Mouse (Mus musculus) midbrain, embryonic 13.5 days (tissue): Measurements from ENCODE around the gene Mllt1. TPM values are rescaled to one million over a fixed set of nuclear protein-coding genes. Genes with fewer than 3 reads are reported as not detected.
A peak's percentile ranks its signal among the peaks of the same experiment; 100 is the strongest.

Source experiments
- ATAC-seq: fragments of 200-750 bp; cut with Nextera tagmentation; 2 replicates; pipeline ENCODE4 v1.8.0; 2017; ENCODE audit warnings: mild to moderate bottlenecking, moderate TSS enrichment, moderate library complexity
- H3K27ac ChIP-seq: fragments of 300-500 bp; sonication (generic); 2 replicates; pipeline ENCODE4 v1.5.1; 2015; ENCODE audit warnings: inconsistent platforms, mild to moderate bottlenecking, moderate library complexity
- H3K27me3 ChIP-seq: fragments of 300-500 bp; sonication (generic); 2 replicates; pipeline ENCODE4 v1.6.1; 2015; ENCODE audit warnings: mild to moderate bottlenecking, inconsistent platforms
- H3K36me3 ChIP-seq: fragments of 300-500 bp; sonication (generic); 2 replicates; pipeline ENCODE4 v1.6.1; 2015; ENCODE audit warnings: mild to moderate bottlenecking, inconsistent platforms
- H3K4me1 ChIP-seq: fragments of 300-500 bp; sonication (generic); replicated peaks from 2 replicates; pipeline ENCODE4 v1.6.1; 2015; ENCODE audit warnings: inconsistent platforms
- H3K4me2 ChIP-seq: fragments of 300-500 bp; sonication (generic); replicated peaks from 2 replicates; pipeline ENCODE4 v1.6.1; 2015; ENCODE audit warnings: moderate library complexity, mild to moderate bottlenecking, inconsistent platforms
- H3K4me3 ChIP-seq: fragments of 300-500 bp; sonication (generic); replicated peaks from 2 replicates; pipeline ENCODE4 v1.5.1; 2015; ENCODE audit warnings: mild to moderate bottlenecking, inconsistent platforms
- H3K9ac ChIP-seq: fragments of 300-500 bp; sonication (generic); replicated peaks from 2 replicates; pipeline ENCODE4 v1.6.1; 2015; ENCODE audit warnings: mild to moderate bottlenecking, inconsistent platforms
- H3K9me3 ChIP-seq: fragments of 300-500 bp; sonication (generic); 2 replicates; pipeline ENCODE4 v1.6.1; 2016; ENCODE audit warnings: mild to moderate bottlenecking, inconsistent platforms
- WGBS: fragments of 180-500 bp; shearing (Covaris S2); methylation state at CpG from one replicate; pipeline ENCODE4 v1.1.7; 2015; 5-methylcytosine and 5-hydroxymethylcytosine counted together
- polyA plus RNA-seq: library from polyadenylated mRNA; unstranded; fragments of >200 nt; fragmentation: Nextera tagmentation; extraction: Ambion mirVana; gene quantifications from 2 replicates; pipeline ENCODE4 v1.2.1, GENCODE M21; 2015

Gene Mllt1
- polyA plus RNA-seq, 1 experiment from 2014 or later, result 90.0 TPM

- WGBS, result 79% methylated on average over 7 of the region's 7 CpGs
- H3K27me3 ChIP-seq, result no peaks in the 10 kb centered on the region
- ATAC-seq, result peak; percentile 73
- H3K36me3 ChIP-seq, result peaks cover 100% of the 10 kb centered on the region
- no peak overlapping the region for H3K4me3 ChIP-seq
- no peaks in the 10 kb centered on the region for H3K9me3 ChIP-seq
- peaks cover 25% of the 10 kb centered on the region for H3K4me1 ChIP-seq
- peak overlapping the region; percentile 10; the same call in 1 of the 2 replicates for H3K9ac ChIP-seq
- no peak overlapping the region for H3K4me2 ChIP-seq
- peak overlapping the region; percentile 79 for H3K27ac ChIP-seq
Observed at GRCm38 (mm10) chr17:56897630-56898195, 37.5 kb downstream of the Mllt1 start.

- 0 out of 2 replicates have a peak, but pooled peaks cover 1% of the 10 kb centered on the region for H3K9me3 ChIP-seq
- H3K4me2 ChIP-seq, result 0 out of 2 replicates have a peak overlapping the region, but pooled peaks have one; percentile 1
- H3K27me3 ChIP-seq, result no peaks in the 10 kb centered on the region
- peaks cover 25% of the 10 kb centered on the region for H3K4me1 ChIP-seq
- H3K36me3 ChIP-seq, result peaks cover 100% of the 10 kb centered on the region
- H3K27ac ChIP-seq, result peak overlapping the region; percentile 79
- WGBS, result 52% methylated on average over 6 of the region's 6 CpGs
- ATAC-seq, result peak; percentile 63
- H3K4me3 ChIP-seq, result no peak overlapping the region
- peak overlapping the region; percentile 10; the same call in 1 of the 2 replicates for H3K9ac ChIP-seq
Observed at GRCm38 (mm10) chr17:56896513-56897129, 38.6 kb downstream of the Mllt1 start.

- Histone ChIP-seq H3K9ac (no peak overlapping the region), H3K4me1 (peaks cover 25% of the 10 kb centered on the region), H3K4me2 (no peak overlapping the region), H3K27ac (no peak overlapping the region), H3K9me3 (peaks cover 5% of the 10 kb centered on the region; the same call in 1 of the 2 replicates), H3K4me3 (no peak overlapping the region), H3K27me3 (no peaks in the 10 kb centered on the region), H3K36me3 (peaks cover 97% of the 10 kb centered on the region)
- no peak for ATAC-seq
- 95% methylated on average over 9 of the region's 9 CpGs for WGBS
Observed at GRCm38 (mm10) chr17:56895368-56895918, 39.8 kb downstream of the Mllt1 start.

- Histone ChIP-seq H3K36me3 (peaks cover 66% of the 10 kb centered on the region), H3K9ac (no peak overlapping the region), H3K9me3 (peaks cover 5% of the 10 kb centered on the region; the same call in 1 of the 2 replicates), H3K27me3 (no peaks in the 10 kb centered on the region), H3K4me1 (no peaks in the 10 kb centered on the region), H3K4me2 (no peak overlapping the region), H3K4me3 (no peak overlapping the region), H3K27ac (no peak overlapping the region)
- 97% methylated on average over 2 of the region's 2 CpGs for WGBS
- ATAC-seq, result no peak
Observed at GRCm38 (mm10) chr17:56890018-56890417, 45.2 kb downstream of the Mllt1 start.

GRCm38 (mm10) chr17:56888050-56888449, 47.2 kb downstream of the Mllt1 start:
- 0 out of 2 replicates have a peak, but pooled peaks cover 3% of the 10 kb centered on the region for H3K4me1 ChIP-seq
- ATAC-seq, result no peak
- H3K9me3 ChIP-seq, result peaks cover 5% of the 10 kb centered on the region; the same call in 1 of the 2 replicates
- H3K4me2 ChIP-seq, result no peak overlapping the region
- no peak overlapping the region for H3K27ac ChIP-seq
- 92% methylated on average over 2 of the region's 3 CpGs for WGBS
- no peak overlapping the region for H3K9ac ChIP-seq
- no peak overlapping the region for H3K4me3 ChIP-seq
- H3K36me3 ChIP-seq, result peaks cover 47% of the 10 kb centered on the region
- H3K27me3 ChIP-seq, result no peaks in the 10 kb centered on the region

- no peak overlapping the region for H3K4me2 ChIP-seq
- no peaks in the 10 kb centered on the region for H3K9me3 ChIP-seq
- ATAC-seq, result no peak
- no peak overlapping the region for H3K9ac ChIP-seq
- no peak overlapping the region for H3K27ac ChIP-seq
- H3K36me3 ChIP-seq, result peaks cover 18% of the 10 kb centered on the region
- WGBS, result 94% methylated on average over 17 of the region's 17 CpGs
- H3K27me3 ChIP-seq, result no peaks in the 10 kb centered on the region
- H3K4me1 ChIP-seq, result 0 out of 2 replicates have a peak, but pooled peaks cover 3% of the 10 kb centered on the region
- no peak overlapping the region for H3K4me3 ChIP-seq
Observed at GRCm38 (mm10) chr17:56884809-56885208, 50.4 kb downstream of the Mllt1 start.

GRCm38 (mm10) chr17:56884331-56884730, 50.9 kb downstream of the Mllt1 start:
- no peak overlapping the region for H3K27ac ChIP-seq
- H3K9me3 ChIP-seq, result no peaks in the 10 kb centered on the region
- 79% methylated on average over 5 of the region's 5 CpGs for WGBS
- H3K36me3 ChIP-seq, result peaks cover 13% of the 10 kb centered on the region
- no peak for ATAC-seq
- H3K9ac ChIP-seq, result no peak overlapping the region
- H3K4me3 ChIP-seq, result no peak overlapping the region
- no peaks in the 10 kb centered on the region for H3K27me3 ChIP-seq
- H3K4me2 ChIP-seq, result no peak overlapping the region
- H3K4me1 ChIP-seq, result 0 out of 2 replicates have a peak, but pooled peaks cover 3% of the 10 kb centered on the region

GRCm38 (mm10) chr17:56883612-56884011, 51.6 kb downstream of the Mllt1 start:
- no peak overlapping the region for H3K4me3 ChIP-seq
- H3K27me3 ChIP-seq, result no peaks in the 10 kb centered on the region
- 0 out of 2 replicates have a peak, but pooled peaks cover 3% of the 10 kb centered on the region for H3K4me1 ChIP-seq
- H3K36me3 ChIP-seq, result peaks cover 6% of the 10 kb centered on the region
- no peaks in the 10 kb centered on the region for H3K9me3 ChIP-seq
- ATAC-seq, result 0 out of 2 replicates have a peak, but pooled peaks have one; percentile 24
- WGBS, result 54% methylated on average over 17 of the region's 17 CpGs
- H3K27ac ChIP-seq, result no peak overlapping the region
- 0 out of 2 replicates have a peak overlapping the region, but pooled peaks have one; percentile 3 for H3K4me2 ChIP-seq
- H3K9ac ChIP-seq, result no peak overlapping the region

- Histone ChIP-seq H3K4me1 (no peaks in the 10 kb centered on the region), H3K4me3 (no peak overlapping the region), H3K36me3 (no peaks in the 10 kb centered on the region), H3K27ac (no peak overlapping the region), H3K27me3 (no peaks in the 10 kb centered on the region), H3K4me2 (no peak overlapping the region), H3K9ac (no peak overlapping the region), H3K9me3 (no peaks in the 10 kb centered on the region)
- 90% methylated on average over 19 of the region's 19 CpGs for WGBS
- no peak for ATAC-seq
Observed at GRCm38 (mm10) chr17:56877426-56877825, 57.8 kb downstream of the Mllt1 start.

GRCm38 (mm10) chr17:56876981-56877380, 58.2 kb downstream of the Mllt1 start:
- H3K9me3 ChIP-seq, result no peaks in the 10 kb centered on the region
- no peaks in the 10 kb centered on the region for H3K27me3 ChIP-seq
- H3K4me1 ChIP-seq, result no peaks in the 10 kb centered on the region
- no peak overlapping the region for H3K4me3 ChIP-seq
- 78% methylated on average over 8 of the region's 8 CpGs for whole genome bisulfite sequencing
- H3K9ac ChIP-seq, result no peak overlapping the region
- H3K4me2 ChIP-seq, result no peak overlapping the region
- no peak overlapping the region for H3K27ac ChIP-seq
- no peaks in the 10 kb centered on the region for H3K36me3 ChIP-seq
- no peak for ATAC-seq

- 94% methylated on average over 3 of the region's 3 CpGs for WGBS
- no peak overlapping the region for H3K4me3 ChIP-seq
Observed at GRCm38 (mm10) chr17:56876465-56876864, 58.8 kb downstream of the Mllt1 start.

GRCm38 (mm10) chr17:56874936-56875651, 60.1 kb downstream of the Mllt1 start, which contains the start of gene 1700061G19Rik:
1700061G19Rik (plus strand) TSS chr17:56875477.
- H3K9ac ChIP-seq, result no peak within 1 kb of the TSS
- no peaks in the 10 kb centered on the region for H3K36me3 ChIP-seq
- no peak within 1 kb of the TSS for H3K4me2 ChIP-seq
- no peaks in the 10 kb centered on the region for H3K27me3 ChIP-seq
- H3K27ac ChIP-seq, result no peak within 1 kb of the TSS
- H3K9me3 ChIP-seq, result no peaks in the 10 kb centered on the region
- H3K4me3 ChIP-seq, result no peak within 1 kb of the TSS
- ATAC-seq, result no peak
- WGBS, result 89% methylated on average over 12 of the region's 12 CpGs
- no peaks in the 10 kb centered on the region for H3K4me1 ChIP-seq

More at GRCm38 (mm10) chr17:56876465-56876864, 58.8 kb downstream of the Mllt1 start:
- Histone ChIP-seq H3K4me1 (no peaks in the 10 kb centered on the region), H3K27ac (no peak overlapping the region), H3K27me3 (no peaks in the 10 kb centered on the region), H3K4me2 (no peak overlapping the region), H3K9ac (no peak overlapping the region), H3K9me3 (no peaks in the 10 kb centered on the region), H3K36me3 (no peaks in the 10 kb centered on the region)
- ATAC-seq, result no peak
